Mouse (Mus musculus) lung, postnatal 14 days (tissue): Measurements from ENCODE around the gene Gm21627.
"Not testable (repeated sequence)": the region's sequence is repeated elsewhere in the genome, so short reads cannot be mapped to it uniquely, and the experiment has no call there.

Experiments
- DNase-seq: peaks from one replicate; pipeline ENCODE4 v3.0.0; 2021

The Gm21627 gene

GRCm38 (mm10) chrY:63228127-63228526 lies at the start of gene Gm21627:
Gene Gm21627, plus strand, starts transcription at chrY:63228427.
- not testable (repeated sequence) for DNase-seq
